Mouse (Mus musculus) hindbrain, embryonic 16.5 days (tissue): ENCODE data around the gene Dapp1. TPM values are rescaled to one million over a fixed set of nuclear protein-coding genes. Genes with fewer than 3 reads are reported as not detected.

ENCODE experiments used
- polyA plus RNA-seq: library from polyadenylated mRNA; unstranded; fragments of >200 nt; fragmentation: Nextera tagmentation; extraction: Ambion mirVana; gene quantifications from 2 replicates; pipeline ENCODE4 v1.2.1, GENCODE M21; 2015

Gene Dapp1
- polyA plus RNA-seq, 1 experiment from 2014 or later: 3.0 TPM

Other genes starting within 250 kb of the Dapp1 start
- 683 and 688 TPM in 2 replicates for gene H2afz, start 117.1 kb downstream of the Dapp1 start, polyA plus RNA-seq
- 12.2 and 13.9 TPM in 2 replicates for gene Dnajb14, start 113.9 kb downstream of the Dapp1 start, polyA plus RNA-seq
- gene Lamtor3, start 63.0 kb downstream of the Dapp1 start, polyA plus RNA-seq: 132 and 135 TPM in 2 replicates
- gene 1110002E22Rik, start 83.5 kb upstream of the Dapp1 start, polyA plus RNA-seq: 0.06 and 0.40 TPM in 2 replicates
- gene Gm5105, start 85.8 kb upstream of the Dapp1 start, polyA plus RNA-seq: 0.10 and 0.20 TPM in 2 replicates
- 6.4 and 7.9 TPM in 2 replicates for gene Trmt10a, start 161.9 kb upstream of the Dapp1 start, polyA plus RNA-seq
- 8.4 and 8.5 TPM in 2 replicates for gene Mttp, start 163.4 kb upstream of the Dapp1 start, polyA plus RNA-seq
- not detected in 2 replicates for gene 4930579F01Rik, start 212.3 kb upstream of the Dapp1 start, polyA plus RNA-seq
- gene Adh7, start 236.2 kb upstream of the Dapp1 start, polyA plus RNA-seq: 0.91 and 0.96 TPM in 2 replicates